ENCODE assay signal across 8 mouse cellular contexts in genomic region chr9:59656635-59657617, GRCm38 (mm10). TPM values are rescaled to one million over a fixed set of nuclear protein-coding genes. Genes with fewer than 3 reads are reported as not detected.
DNase-seq lines count a peak whose midpoint lies in the region; ATAC-seq lines count a peak whose summit lies in the region.

No protein-coding gene starts in this region.

- ATAC-seq in common myeloid progenitor, adult 5-6 weeks (replicated peaks; ENCODE audit: low read depth, poor library complexity, severe bottlenecking), result peak; percentile 33
- 0 out of 2 replicates have a peak, but pooled peaks have one; percentile 7 for ATAC-seq in megakaryocyte-erythroid progenitor cell, adult 5-6 weeks (replicated peaks; ENCODE audit: low FRiP score, low TSS enrichment, poor library complexity, severe bottlenecking)
- no peak for ATAC-seq in activated CD4-positive, CD25-positive, alpha-beta regulatory T cell, adult 4 months

- intact Hi-C loops in gastrocnemius, postnatal 14 days (cut with DNase I; ENCODE audit: low total_unique reads), result no loop called here
- intact Hi-C loops in left cerebral cortex, postnatal 25 days (cut with DNase I), result loop anchor here (2.0 to 5.0 kb wide), 3 partner anchors 24 to 94 kb away; partner anchors contain the start of genes Gramd2, Myo9a, Parp6 and Senp8

- DNase-seq in adipocyte (ENCODE audit: low spot score), result peak; percentile 76
- peak; percentile 81 for DNase-seq in gastrocnemius, postnatal 14 days
- peak; percentile 93 for DNase-seq in induced T-regulatory cell, adult 2 months (ENCODE audit: low read depth)
- DNase-seq in left cerebral cortex, postnatal 25 days (ENCODE audit: low spot score in 2 of 2), result peak; percentile 83 to 85
- DNase-seq in right cerebral cortex, postnatal 10 days (ENCODE audit: low spot score in 2 of 2), result peak; percentile 93 to 95

RNA-seq across cellular contexts. Expression of gene Pkm, which starts 0.8 kb away (rescaled TPM):
- 418 and 473 TPM in 2 replicates for total RNA-seq in common myeloid progenitor, adult 5-6 weeks (2017)
- total RNA-seq in gastrocnemius, postnatal 14 days (2021), result 1,000 to 10,000 TPM; 2,510 to 2,651 TPM
- 1,000 to 10,000 TPM; 1,173 to 1,205 TPM for total RNA-seq in left cerebral cortex, postnatal 25 days (2021)
- total RNA-seq in megakaryocyte-erythroid progenitor cell, adult 5-6 weeks (2014; fragmentation: Nextera tagmentation), result 7.4 and 27.8 TPM in 2 replicates
- 29.6 and 62.7 TPM in 2 replicates for total RNA-seq in megakaryocyte-erythroid progenitor cell, adult 5-6 weeks (2017)
- 100 to 1,000 TPM; 694 to 839 TPM for polyA plus RNA-seq in activated CD4-positive, CD25-positive, alpha-beta regulatory T cell, adult 4 months (2017; shearing (Covaris generic))

RNA-seq across cellular contexts. Expression of gene Gramd2, which starts 23.0 kb away (rescaled TPM):
- total RNA-seq in common myeloid progenitor, adult 5-6 weeks (2017), result not detected in 2 replicates
- total RNA-seq in gastrocnemius, postnatal 14 days (2021), result under 1 TPM; 0.09 to 0.18 TPM
- 10 to 100 TPM in 1 of 2 experiments, 1 to 10 TPM in 1; 9.9 to 10.7 TPM for total RNA-seq in left cerebral cortex, postnatal 25 days (2021)
- total RNA-seq in megakaryocyte-erythroid progenitor cell, adult 5-6 weeks (2014; fragmentation: Nextera tagmentation), result not detected in 2 replicates
- not detected in 2 replicates for total RNA-seq in megakaryocyte-erythroid progenitor cell, adult 5-6 weeks (2017)
- polyA plus RNA-seq in activated CD4-positive, CD25-positive, alpha-beta regulatory T cell, adult 4 months (2017; shearing (Covaris generic)), result not detected

RNA-seq across cellular contexts. Expression of gene Parp6, which starts 39.8 kb away (rescaled TPM):
- 23.0 and 57.8 TPM in 2 replicates for total RNA-seq in common myeloid progenitor, adult 5-6 weeks (2017)
- total RNA-seq in gastrocnemius, postnatal 14 days (2021), result 10 to 100 TPM; 12.3 to 13.8 TPM
- 100 to 1,000 TPM; 173 TPM for total RNA-seq in left cerebral cortex, postnatal 25 days (2021)
- 27.1 and 39.6 TPM in 2 replicates for total RNA-seq in megakaryocyte-erythroid progenitor cell, adult 5-6 weeks (2014; fragmentation: Nextera tagmentation)
- 19.8 and 34.7 TPM in 2 replicates for total RNA-seq in megakaryocyte-erythroid progenitor cell, adult 5-6 weeks (2017)
- 10 to 100 TPM; 28.2 to 31.0 TPM for polyA plus RNA-seq in activated CD4-positive, CD25-positive, alpha-beta regulatory T cell, adult 4 months (2017; shearing (Covaris generic))

Comparison
In these comparisons a context has a peak if more than half of its experiments do, and no peak if none do; other contexts are left out.
1. RNA of gene Gramd2, which starts 23.0 kb away (total RNA-seq): 9.9 to 10.7 TPM in left cerebral cortex, postnatal 25 days; 0.09 to 0.18 TPM in gastrocnemius, postnatal 14 days, not detected in common myeloid progenitor, adult 5-6 weeks and not detected in megakaryocyte-erythroid progenitor cell, adult 5-6 weeks; every median in the first group is over 4 times any median in the second.
2. Peak in every context shown above with its lines, with median percentiles within 50 percentile points of each other: DNase-seq.